Mouse (Mus musculus) forebrain, embryonic 16.5 days (tissue): ENCODE results near the gene Aimp2. TPM values are rescaled to one million over a fixed set of nuclear protein-coding genes. Genes with fewer than 3 reads are reported as not detected.

Source experiments
- ATAC-seq: fragments of 200-750 bp; cut with Nextera tagmentation; 2 replicates; pipeline ENCODE4 v1.8.0; 2017; ENCODE audit warnings: mild to moderate bottlenecking, moderate library complexity
- H3K27ac ChIP-seq: fragments of 300-500 bp; sonication (generic); 2 replicates; pipeline ENCODE4 v1.5.1; 2014; ENCODE audit warnings: low read length, control low read depth
- H3K27me3 ChIP-seq: fragments of 300-500 bp; sonication (generic); replicated peaks from 2 replicates; pipeline ENCODE4 v1.6.1; 2014; ENCODE audit warnings: low read length; ENCODE audit not compliant: control insufficient read depth, insufficient read depth
- H3K36me3 ChIP-seq: fragments of 300-500 bp; sonication (generic); 2 replicates; pipeline ENCODE4 v1.6.1; 2014; ENCODE audit not compliant: control insufficient read depth, insufficient read depth
- H3K4me1 ChIP-seq: fragments of 300-500 bp; sonication (generic); replicated peaks from 2 replicates; pipeline ENCODE4 v1.6.1; 2014; ENCODE audit warnings: low read length; ENCODE audit not compliant: control insufficient read depth, insufficient read depth
- H3K4me2 ChIP-seq: fragments of 300-500 bp; sonication (generic); 2 replicates; pipeline ENCODE4 v1.6.1; 2014; ENCODE audit warnings: mild to moderate bottlenecking, low read length, control low read depth
- H3K4me3 ChIP-seq: fragments of 300-500 bp; sonication (generic); replicated peaks from 2 replicates; pipeline ENCODE4 v1.5.1; 2014; ENCODE audit warnings: mild to moderate bottlenecking, low read length, control low read depth
- H3K9ac ChIP-seq: fragments of 300-500 bp; sonication (generic); replicated peaks from 2 replicates; pipeline ENCODE4 v1.6.1; 2014; ENCODE audit warnings: low read depth, low read length, control low read depth
- H3K9me3 ChIP-seq: fragments of 300-500 bp; sonication (generic); 2 replicates; pipeline ENCODE4 v1.6.1; 2016; ENCODE audit warnings: low read length; ENCODE audit not compliant: control insufficient read depth
- WGBS: fragments of 180-500 bp; shearing (Covaris S2); extraction: QIAGEN DNeasy Blood & Tissue Kit; methylation state at CpG from one replicate; pipeline ENCODE4 v1.1.7; 2014; 5-methylcytosine and 5-hydroxymethylcytosine counted together
- polyA plus RNA-seq: library from polyadenylated mRNA; unstranded; fragments of >200 nt; fragmentation: Nextera tagmentation; extraction: Ambion mirVana; gene quantifications from 2 replicates; pipeline ENCODE4 v1.2.1, GENCODE M21; 2015

Gene Aimp2
- polyA plus RNA-seq, 1 experiment from 2014 or later, result 99.5 TPM

DNA sequence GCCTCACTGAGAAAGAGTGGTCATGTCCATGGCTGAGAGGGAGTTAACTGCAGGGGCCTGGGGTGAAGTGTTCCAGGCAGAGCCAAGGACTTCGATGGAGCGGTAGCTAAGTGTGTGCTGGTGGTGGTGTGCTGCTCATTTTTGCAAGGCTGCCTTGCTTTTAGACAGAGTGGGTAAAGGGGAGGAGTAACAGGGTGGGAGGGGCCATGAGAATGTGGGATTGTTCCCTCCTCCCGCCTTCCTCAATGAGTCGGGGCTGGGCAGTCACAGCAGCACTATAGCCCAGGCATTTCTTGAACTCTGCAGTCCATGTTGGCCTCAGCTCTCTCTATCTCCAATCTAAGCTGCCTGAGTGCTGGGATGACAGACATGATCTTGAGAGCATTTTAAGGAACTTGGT is 35.1 kb downstream of the Aimp2 start:
- Histone ChIP-seq H3K27ac (no peak overlapping the region), H3K4me3 (no peak overlapping the region), H3K4me1 (no peaks in the 10 kb centered on the region), H3K36me3 (peaks cover 13% of the 10 kb centered on the region), H3K9me3 (no peaks in the 10 kb centered on the region), H3K9ac (no peak overlapping the region), H3K4me2 (no peak overlapping the region), H3K27me3 (no peaks in the 10 kb centered on the region)
- no peak for ATAC-seq
- 67% methylated on average over 4 of the region's 4 CpGs for WGBS

- 91% methylated on average over 11 of the region's 11 CpGs for WGBS
- no peak for ATAC-seq
- Histone ChIP-seq H3K36me3 (peaks cover 11% of the 10 kb centered on the region), H3K27ac (no peak overlapping the region), H3K9me3 (no peaks in the 10 kb centered on the region), H3K4me1 (no peaks in the 10 kb centered on the region), H3K9ac (no peak overlapping the region), H3K4me3 (no peak overlapping the region), H3K27me3 (no peaks in the 10 kb centered on the region), H3K4me2 (no peak overlapping the region)
These were observed 38.0 kb downstream of the Aimp2 start for GRCm38 (mm10) chr5:143871547-143872169.

Other genes starting within 250 kb of the Aimp2 start
- gene Usp42, start 177.6 kb downstream of the Aimp2 start, polyA plus RNA-seq, result 27.5 and 28.5 TPM in 2 replicates
- gene Eif2ak1, start 92.1 kb downstream of the Aimp2 start, polyA plus RNA-seq, result 49.6 and 50.9 TPM in 2 replicates
- gene Ankrd61, start 12.2 kb downstream of the Aimp2 start, polyA plus RNA-seq, result 0.17 and 0.72 TPM in 2 replicates
- 27.8 and 33.0 TPM in 2 replicates for gene Pms2, start 117 bp upstream of the Aimp2 start, polyA plus RNA-seq
- gene Gm42421, start 18.3 kb upstream of the Aimp2 start, polyA plus RNA-seq, result 0.90 and 1.6 TPM in 2 replicates
- 2.3 and 4.1 TPM in 2 replicates for gene Rsph10b, start 23.2 kb upstream of the Aimp2 start, polyA plus RNA-seq
- 95.7 and 97.2 TPM in 2 replicates for gene Ccz1, start 105.0 kb upstream of the Aimp2 start, polyA plus RNA-seq
- gene Ocm, start 116.8 kb upstream of the Aimp2 start, polyA plus RNA-seq, result not detected in 2 replicates
- gene Lmtk2, start 190.6 kb upstream of the Aimp2 start, polyA plus RNA-seq, result 9.4 TPM in 2 replicates